Mouse (Mus musculus) liver, postnatal 0 days (tissue): ENCODE measurements around the gene Susd1.

ENCODE experiments used
- CTCF ChIP-seq: sonication (generic); IDR thresholded peaks from 2 replicates; pipeline ENCODE4 v1.5.1; 2016; ENCODE audit warnings: antibody characterized with exemption, low read depth
- EP300 ChIP-seq: IDR thresholded peaks from 2 replicates; pipeline ENCODE4 v1.6.1; 2016; ENCODE audit warnings: antibody characterized with exemption, low read depth, mild to moderate bottlenecking

- TF ChIP-seq CTCF (no peak), EP300 (no peak)
These were observed 608 bp upstream of the Susd1 start for GRCm38 (mm10) chr4:59439041-59439440.
